Mouse (Mus musculus) frontal cortex, adult 2 months (tissue): ENCODE data around the gene Spred1. TPM values are rescaled to one million over a fixed set of nuclear protein-coding genes. Genes with fewer than 3 reads are reported as not detected.
A peak's percentile ranks its signal among the peaks of the same experiment; 100 is the strongest.
"Not testable (repeated sequence)": the region's sequence is repeated elsewhere in the genome, so short reads cannot be mapped to it uniquely, and the experiment has no call there.

Experiments used
- DNase-seq, 2 experiments: peaks; one replicate each; pipeline ENCODE4 v3.0.0; 2022; ENCODE audit warnings: low spot score in 1 of 2; ENCODE audit errors: extremely low spot score in 1 of 2
- polyA plus RNA-seq: library from polyadenylated mRNA; depleted of rRNA; stranded (reverse); fragments of >200 nt; gene quantifications from 2 replicates; pipeline ENCODE4 v1.2.3, GENCODE M21; 2012

Gene Spred1
- polyA plus RNA-seq, 1 experiment, result 44.6 TPM

DNA sequence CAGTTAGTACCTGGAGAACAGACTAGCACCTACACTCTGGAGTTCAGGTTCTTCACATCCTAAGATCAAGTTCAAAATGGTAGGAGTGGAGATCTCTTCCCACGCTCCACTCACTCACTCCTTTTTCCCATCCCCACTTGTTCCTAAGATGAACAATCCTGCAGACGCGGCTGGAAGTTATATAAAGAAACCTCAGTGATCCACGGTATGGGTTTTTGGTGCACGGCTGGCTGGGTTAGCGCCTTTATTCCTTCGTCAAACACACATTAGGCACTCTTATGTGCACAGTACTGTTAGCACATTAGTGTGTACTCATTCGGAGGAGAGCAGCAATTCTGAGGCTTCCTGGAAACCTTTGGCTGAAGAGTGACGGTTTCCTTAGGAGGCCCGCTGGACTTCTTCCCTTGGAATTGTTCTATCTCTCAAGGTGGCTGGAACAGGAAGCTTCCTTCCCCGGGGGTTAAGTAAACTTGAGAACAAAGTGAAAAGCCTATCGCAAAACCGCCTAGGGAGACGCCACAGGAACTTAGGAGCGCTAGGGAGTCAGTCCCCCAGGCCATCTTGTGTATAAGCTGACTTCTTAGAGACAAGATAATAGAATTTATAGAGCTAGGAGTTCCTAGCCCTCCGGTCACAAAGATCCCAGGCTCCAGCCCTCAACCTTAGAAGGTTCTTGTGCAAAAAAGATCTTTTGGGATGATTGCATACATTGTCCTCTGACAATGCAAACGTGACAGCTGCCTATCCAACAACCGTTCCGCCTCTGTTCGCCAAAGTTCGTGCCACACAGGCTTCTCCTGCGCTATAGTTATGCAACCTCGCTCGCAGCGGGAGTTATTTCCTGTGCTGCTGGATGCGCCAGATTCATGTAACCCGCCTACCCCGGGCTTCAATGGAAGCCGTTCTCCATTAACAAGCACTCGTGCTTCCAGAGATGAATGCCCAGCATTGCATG is 1.6 kb upstream of the Spred1 start:
- DNase-seq, result peak; percentile 85 to 89

GRCm38 (mm10) chr2:117120246-117121211 is 645 bp upstream of the Spred1 start:
- peak; percentile 76 to 91 for DNase-seq

DNA sequence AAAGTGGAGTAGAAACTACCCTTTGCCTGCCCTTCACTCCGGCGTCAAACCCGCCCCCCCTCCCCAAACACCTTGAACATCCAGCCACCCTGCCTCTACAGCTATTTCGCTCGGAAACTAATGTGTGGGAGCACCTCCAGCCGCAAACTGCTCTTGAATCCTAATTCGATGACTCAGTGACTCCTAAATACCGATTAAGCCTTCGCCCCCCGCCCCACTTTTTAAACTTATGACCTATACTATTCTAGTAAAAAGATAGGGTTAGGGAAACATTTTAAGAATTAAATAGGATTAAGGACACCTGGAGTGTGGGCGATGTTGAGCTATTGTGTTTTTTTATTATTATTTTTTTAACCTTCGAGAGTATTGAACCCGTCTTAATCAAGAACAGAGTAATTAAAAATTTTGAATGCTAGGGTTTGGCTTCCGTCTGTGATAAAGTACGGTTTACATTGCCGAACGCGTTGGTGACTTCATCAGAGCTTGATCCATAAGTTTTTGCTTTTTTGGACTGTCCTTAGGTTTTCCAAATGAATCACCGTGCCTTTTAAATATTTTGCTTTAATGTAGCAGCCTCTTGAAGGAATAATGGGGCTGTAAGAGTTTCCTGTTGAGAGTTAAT is 921 bp downstream of the Spred1 start:
- DNase-seq, result no peak

DNA sequence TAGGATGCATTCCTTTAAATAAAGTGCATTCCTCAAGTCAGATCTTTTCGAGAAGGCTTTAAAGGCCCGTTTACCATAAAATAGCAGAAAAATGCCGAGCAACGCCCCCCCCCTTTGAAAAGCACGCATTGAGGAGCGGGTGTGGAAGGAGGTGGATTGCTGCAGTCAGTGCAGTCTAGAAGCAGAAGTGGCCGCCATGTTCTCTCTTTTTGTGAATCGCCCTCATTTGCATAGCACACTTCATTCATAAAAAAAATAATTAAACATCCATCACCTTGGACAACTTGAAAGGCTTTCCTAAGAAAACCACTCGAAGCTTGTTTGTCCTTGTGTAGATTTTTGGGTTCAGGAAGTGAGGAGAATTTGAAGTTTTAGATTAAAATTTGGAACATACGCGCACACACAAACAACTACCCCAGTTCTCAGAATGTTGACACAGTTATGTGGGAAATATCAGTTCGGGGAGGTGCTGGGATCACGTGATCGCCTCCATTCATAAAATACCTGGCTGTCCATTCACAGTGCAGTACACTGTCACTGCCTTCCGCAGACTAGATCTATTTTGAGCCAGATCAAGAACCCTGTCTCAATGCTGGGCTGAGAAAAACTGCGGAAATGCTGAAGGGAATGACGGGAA is 1.6 kb downstream of the Spred1 start:
- DNase-seq, result peak; percentile 30 to 57

- no peak for DNase-seq
Observed at GRCm38 (mm10) chr2:117123701-117124100, 2.5 kb downstream of the Spred1 start.

DNA sequence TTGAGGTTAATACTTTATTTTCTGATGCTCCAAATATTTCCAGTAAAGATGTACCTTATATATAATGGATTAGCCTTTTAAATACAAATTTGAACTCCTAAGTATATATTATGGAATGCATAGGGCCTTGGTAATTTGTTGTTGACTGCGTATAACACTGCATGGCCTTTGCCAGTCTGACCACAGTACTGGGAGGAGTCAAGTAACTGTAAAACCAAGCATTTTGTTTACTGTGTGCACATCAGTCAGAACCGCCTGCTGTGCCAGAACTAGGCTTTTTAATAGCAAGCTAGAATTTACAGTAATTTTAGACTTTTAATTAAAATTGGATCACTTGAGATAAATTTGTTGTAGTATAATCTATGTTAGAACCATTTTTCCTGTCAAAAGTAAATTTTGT is 3.7 kb downstream of the Spred1 start:
- no peak for DNase-seq

- no peak for DNase-seq
Observed at GRCm38 (mm10) chr2:117129156-117129555, 8.0 kb downstream of the Spred1 start.

DNA sequence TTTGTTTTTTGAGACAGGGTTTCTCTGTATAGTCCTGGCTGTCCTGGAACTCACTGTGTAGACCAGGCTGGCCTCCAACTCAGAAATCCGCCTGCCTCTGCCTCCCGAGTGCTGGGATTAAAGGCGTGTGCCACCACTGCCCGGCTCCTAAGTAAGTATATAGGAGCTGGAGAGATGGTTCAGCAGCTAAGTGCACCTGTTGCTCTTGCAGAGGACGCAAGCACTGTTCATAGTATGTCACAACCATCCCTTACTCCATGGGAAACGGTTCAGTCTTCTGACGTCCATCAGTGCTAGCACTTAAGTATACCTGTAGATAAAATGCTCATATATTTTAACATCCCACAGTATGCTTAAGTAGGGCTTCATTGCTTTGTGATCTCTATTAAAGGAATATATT is 9.9 kb downstream of the Spred1 start:
- not testable (repeated sequence) for DNase-seq

GRCm38 (mm10) chr2:117131910-117132309 is 10.7 kb downstream of the Spred1 start:
- no peak for DNase-seq

DNA sequence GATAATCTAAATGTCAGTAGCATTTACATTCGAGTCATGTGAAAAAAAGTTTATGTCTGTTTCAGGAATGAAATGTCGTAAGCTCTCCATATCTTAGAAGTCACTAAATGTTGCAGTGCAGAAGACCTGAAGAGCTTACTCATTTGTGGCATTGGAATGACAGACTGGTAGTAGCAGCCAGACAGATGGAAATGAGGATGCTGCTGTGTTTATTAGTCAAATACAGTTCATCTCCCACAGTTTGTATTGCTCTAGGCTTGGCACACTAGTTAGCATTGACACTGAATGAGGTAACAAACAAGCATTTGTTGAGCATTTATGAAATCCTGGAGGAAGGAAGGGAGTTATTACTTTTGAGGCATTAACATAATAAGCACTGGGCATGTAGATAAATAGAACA is 12.4 kb downstream of the Spred1 start:
- no peak for DNase-seq

DNA sequence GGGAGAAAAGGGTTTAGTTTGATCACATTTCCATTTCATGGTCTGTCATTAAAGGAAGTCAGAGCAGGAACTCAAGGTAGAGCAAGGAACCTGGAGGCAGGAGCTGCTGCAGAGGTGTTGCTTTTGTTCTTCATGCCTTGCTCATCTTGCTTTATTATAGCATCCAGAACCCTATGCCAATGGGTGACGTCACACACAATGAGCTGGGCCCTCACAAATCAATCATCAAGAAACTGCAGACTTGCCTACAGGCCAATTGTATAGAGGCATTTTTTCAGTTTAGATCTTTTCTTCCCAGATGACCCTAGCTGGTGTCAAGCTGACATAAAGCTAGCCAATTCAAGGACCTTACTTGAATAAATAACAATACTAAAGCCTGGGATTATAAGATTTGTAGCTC is 16.6 kb downstream of the Spred1 start:
- DNase-seq, result no peak

DNA sequence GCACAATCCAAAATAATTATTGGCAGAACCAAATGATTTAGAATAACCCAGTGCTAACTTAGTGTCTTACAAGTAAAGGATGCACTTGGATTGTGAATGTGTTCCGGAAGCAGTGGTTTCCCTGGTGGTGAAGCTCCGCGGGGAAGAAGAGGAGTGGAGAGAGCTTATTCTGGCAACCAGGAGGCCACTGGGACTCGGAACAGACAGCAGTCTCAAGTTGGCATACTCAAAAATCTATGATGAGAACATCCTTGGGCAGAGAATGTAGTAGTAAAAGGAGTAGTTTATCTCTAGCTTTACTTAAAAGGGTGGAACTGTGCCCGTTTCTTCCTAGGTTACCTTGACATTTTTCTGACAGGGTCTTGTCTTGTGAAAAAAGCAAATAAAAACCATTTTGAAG is 17.8 kb downstream of the Spred1 start:
- DNase-seq, result no peak

- DNase-seq, result no peak
Observed at GRCm38 (mm10) chr2:117139977-117140376, 18.8 kb downstream of the Spred1 start.

DNA sequence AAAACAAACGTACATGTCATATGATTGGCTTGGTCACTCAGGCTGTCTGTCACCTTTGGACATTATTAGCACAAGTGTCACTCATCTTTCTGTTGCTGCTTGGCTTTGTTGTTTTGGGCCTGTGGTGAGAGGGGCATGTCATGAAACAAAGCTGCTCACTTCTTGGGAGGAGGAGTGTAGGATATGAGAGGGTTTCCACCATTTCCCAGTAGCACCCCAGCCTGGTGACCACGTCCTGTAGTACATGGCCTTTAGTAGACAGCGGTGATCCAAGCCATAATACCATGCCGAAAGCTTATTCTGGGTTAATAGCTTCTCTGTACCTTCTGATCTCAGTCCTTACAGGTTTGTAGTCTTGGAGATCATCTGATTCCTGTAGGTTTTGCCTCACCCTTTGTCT is 21.9 kb downstream of the Spred1 start:
- no peak for DNase-seq

GRCm38 (mm10) chr2:117146026-117146425 is 24.9 kb downstream of the Spred1 start:
- no peak for DNase-seq

DNA sequence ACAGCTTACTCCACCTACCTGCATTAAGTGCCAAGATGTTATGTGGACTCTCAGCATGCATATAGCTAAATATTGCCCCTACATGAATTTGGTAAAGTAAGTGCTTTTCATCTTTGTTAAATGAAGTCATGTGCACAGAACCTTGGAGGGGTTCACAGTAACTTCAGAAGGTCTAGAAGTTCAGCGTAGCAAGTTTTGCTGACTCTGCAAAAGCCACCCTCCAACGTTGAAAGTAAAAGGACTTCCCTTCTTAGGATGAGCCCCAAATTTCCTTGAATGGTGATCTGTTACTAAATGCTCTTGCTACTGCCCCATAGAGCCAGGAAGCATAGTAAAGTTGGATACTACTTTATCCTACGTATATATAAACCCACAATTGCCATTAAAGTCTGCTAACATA is 25.4 kb downstream of the Spred1 start:
- DNase-seq, result no peak

DNA sequence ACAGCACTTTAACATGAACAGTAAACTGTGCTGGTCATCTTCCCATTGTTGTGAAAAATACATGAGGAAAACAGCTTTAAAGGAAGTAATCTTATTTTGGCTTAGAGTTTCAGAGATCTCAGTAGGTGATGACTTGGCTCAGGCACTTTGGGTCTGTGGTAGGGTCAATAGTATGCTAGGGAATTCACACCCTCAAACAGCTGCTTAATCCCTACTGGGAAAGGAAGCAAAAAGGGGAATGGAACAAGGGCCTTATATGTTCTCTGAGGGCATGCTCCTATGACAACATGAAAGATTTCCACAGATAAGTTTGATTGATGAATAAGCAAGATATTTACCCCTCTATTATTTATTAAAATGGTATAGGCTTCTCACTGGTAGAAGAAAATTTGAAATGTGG is 31.0 kb downstream of the Spred1 start:
- no peak for DNase-seq

- no peak for DNase-seq
Observed at GRCm38 (mm10) chr2:117168379-117168778, 47.2 kb downstream of the Spred1 start.

- DNase-seq, result no peak
Observed at GRCm38 (mm10) chr2:117169037-117169436, 47.9 kb downstream of the Spred1 start.

DNA sequence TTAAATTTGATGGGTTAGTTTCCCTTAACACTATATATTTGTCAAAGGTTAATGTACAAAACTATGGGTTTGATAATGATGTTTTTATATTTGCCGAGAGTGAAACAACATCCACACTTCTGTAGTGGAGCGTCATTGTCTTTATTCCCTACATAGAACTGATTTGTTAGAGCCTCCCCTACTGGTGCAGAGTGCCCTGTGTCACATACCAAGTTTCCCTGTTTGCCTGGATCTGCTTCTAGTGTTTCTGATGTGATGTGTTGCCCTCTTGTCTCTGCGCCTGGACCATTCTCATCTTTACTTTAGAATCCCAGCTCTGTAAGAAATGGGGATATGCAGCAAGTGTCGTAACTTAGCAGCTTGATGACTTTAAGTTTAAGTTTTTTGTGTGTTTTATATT is 51.8 kb downstream of the Spred1 start:
- no peak for DNase-seq
